Mouse (Mus musculus): ENCODE results near the gene Mcpt8.

DNA sequence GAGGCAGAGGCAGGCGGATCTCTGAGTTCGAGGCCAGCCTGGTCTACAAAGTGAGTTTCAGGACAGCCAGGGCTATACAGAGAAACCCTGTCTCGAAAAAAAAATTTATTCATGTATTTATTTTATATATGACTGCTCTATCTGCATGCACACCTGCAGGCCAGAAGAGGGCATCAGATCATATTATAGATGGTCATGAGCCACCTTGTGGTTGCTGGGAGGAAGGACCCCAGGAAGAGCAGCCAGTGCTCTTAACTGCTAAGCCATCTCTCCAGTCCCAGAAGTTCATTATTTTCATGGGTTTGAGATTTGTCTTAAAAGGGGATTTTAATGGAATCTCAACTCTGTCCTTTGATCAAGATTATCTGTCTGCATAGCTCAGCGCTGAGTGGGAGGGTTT is 13.9 kb upstream of the Mcpt8 start:
- no peak for TF ChIP-seq POLR2A (IDR thresholded peaks at IDR 0.05; ENCODE audit: control insufficient read depth, extremely low read depth, insufficient read depth, low read length, poor library complexity)
- no peak for TF ChIP-seq CTCF (IDR thresholded peaks at IDR 0.05; ENCODE audit: borderline replicate concordance, control insufficient read depth, extremely low read depth, insufficient read depth, low read length, poor library complexity)
